Mouse (Mus musculus) intestine, embryonic 15.5 days (tissue): ENCODE data around the gene Itgb6. TPM values are rescaled to one million over a fixed set of nuclear protein-coding genes. Genes with fewer than 3 reads are reported as not detected.

Source experiments
- polyA plus RNA-seq: library from polyadenylated mRNA; unstranded; fragments of >200 nt; fragmentation: Nextera tagmentation; extraction: Ambion mirVana; gene quantifications from 2 replicates; pipeline ENCODE4 v1.2.1, GENCODE M21; 2015

Itgb6 gene
- polyA plus RNA-seq, 1 experiment from 2014 or later, result 9.0 TPM

Other genes with a start within 250 kb of the Itgb6 start
- gene Pla2r1, start 169.3 kb downstream of the Itgb6 start, polyA plus RNA-seq, result 2.0 and 2.3 TPM in 2 replicates
- gene Rbms1, start 240.5 kb upstream of the Itgb6 start, polyA plus RNA-seq, result 83.3 and 84.3 TPM in 2 replicates